ENCODE assay signal across 10 mouse cellular contexts in genomic region chr16:37445756-37446155, GRCm38 (mm10).
"Had no signal": no experiment of that assay in that cellular context is flagged by ENCODE, and none has a peak within 500 bp of the region (broad histone marks: within the 10 kb centered on the region; RNA-seq: fewer than 3 reads in every experiment).

No protein-coding gene starts in this region.

- DNase-seq: lung, adult 18-20 months; lung, embryonic 14.5 days; lung, postnatal 10 days; lung, postnatal 4 days; retina, postnatal 1 day; right cerebral cortex, adult 18-20 months; right cerebral cortex, postnatal 14 days; thymus, adult 2 months; thymus, postnatal 25 days; thymus, postnatal 4 days had no signal
